Mouse (Mus musculus) splenic B cell, adult 2 months (primary cell): ENCODE results near the gene Zrsr2.

Experiments used
- DNase-seq: peaks from one replicate; pipeline ENCODE4 v3.0.0-alpha.2; 2011; ENCODE audit warnings: low read depth, low spot score
- H3K27me3 ChIP-seq: 2 replicates; pipeline ENCODE4 v1.6.1; 2012; ENCODE audit warnings: mild to moderate bottlenecking, low read length, moderate library complexity, mixed read lengths; ENCODE audit not compliant: control insufficient read depth, poor library complexity, insufficient read depth, severe bottlenecking
- H3K36me3 ChIP-seq: 2 replicates; pipeline ENCODE4 v1.6.1; 2012; ENCODE audit warnings: mild to moderate bottlenecking, low read length, moderate library complexity, mixed read lengths; ENCODE audit not compliant: control insufficient read depth, poor library complexity, insufficient read depth, severe bottlenecking

The Zrsr2 gene

GRCm38 (mm10) chrX:163912791-163913190 is 45.7 kb downstream of the Zrsr2 start:
- H3K27me3 ChIP-seq = no peaks in the 10 kb centered on the region
- H3K36me3 ChIP-seq = no peaks in the 10 kb centered on the region
- peak; percentile 71 for DNase-seq

GRCm38 (mm10) chrX:163909381-163909780 is 49.1 kb downstream of the Zrsr2 start:
- peak; percentile 63 for DNase-seq
- H3K36me3 ChIP-seq = no peaks in the 10 kb centered on the region
- H3K27me3 ChIP-seq = no peaks in the 10 kb centered on the region

- no peaks in the 10 kb centered on the region for H3K36me3 ChIP-seq
- peak; percentile 96 for DNase-seq
- H3K27me3 ChIP-seq = no peaks in the 10 kb centered on the region
These were observed 49.9 kb downstream of the Zrsr2 start, which contains the start of gene Ap1s2 for GRCm38 (mm10) chrX:163908337-163909250. Gene Ap1s2, plus strand, starts transcription at chrX:163909017.

GRCm38 (mm10) chrX:163908003-163908336 is 50.5 kb downstream of the Zrsr2 start:
- Histone ChIP-seq H3K36me3 (no peaks in the 10 kb centered on the region), H3K27me3 (no peaks in the 10 kb centered on the region)
- no peak for DNase-seq

- no peaks in the 10 kb centered on the region for H3K27me3 ChIP-seq
- no peaks in the 10 kb centered on the region for H3K36me3 ChIP-seq
- no peak for DNase-seq
These were observed 51.6 kb downstream of the Zrsr2 start for GRCm38 (mm10) chrX:163906861-163907260.

- no peaks in the 10 kb centered on the region for H3K36me3 ChIP-seq
- DNase-seq = peak; percentile 55
- H3K27me3 ChIP-seq = no peaks in the 10 kb centered on the region
These were observed 58.9 kb downstream of the Zrsr2 start for GRCm38 (mm10) chrX:163899431-163900020.

GRCm38 (mm10) chrX:163897354-163897753 is 61.1 kb downstream of the Zrsr2 start:
- H3K27me3 ChIP-seq = no peaks in the 10 kb centered on the region
- DNase-seq = peak; percentile 25
- no peaks in the 10 kb centered on the region for H3K36me3 ChIP-seq

- H3K27me3 ChIP-seq = no peaks in the 10 kb centered on the region
- DNase-seq = no peak
- H3K36me3 ChIP-seq = no peaks in the 10 kb centered on the region
These were observed 72.9 kb downstream of the Zrsr2 start for GRCm38 (mm10) chrX:163885539-163885981.
